Mouse (Mus musculus) hindbrain, embryonic 14.5 days (tissue): ENCODE data around the gene Meaf6. TPM values are rescaled to one million over a fixed set of nuclear protein-coding genes. Genes with fewer than 3 reads are reported as not detected.
A peak's percentile ranks its signal among the peaks of the same experiment; 100 is the strongest.

Experiments used
- ATAC-seq: fragments of 200-750 bp; cut with Nextera tagmentation; 2 replicates; pipeline ENCODE4 v1.8.0; 2017; ENCODE audit warnings: moderate number of reproducible peaks, mild to moderate bottlenecking, moderate TSS enrichment, moderate library complexity; ENCODE audit not compliant: low FRiP score
- DNase-seq: peaks from one replicate; pipeline ENCODE4 v3.0.0-alpha.2; 2015; ENCODE audit warnings: low spot score
- H3K27ac ChIP-seq: fragments of 300-500 bp; sonication (generic); 2 replicates; pipeline ENCODE4 v1.5.1; 2014; ENCODE audit warnings: mild to moderate bottlenecking, moderate library complexity
- H3K27me3 ChIP-seq: fragments of 300-500 bp; sonication (generic); 2 replicates; pipeline ENCODE4 v1.6.1; 2014; ENCODE audit warnings: mild to moderate bottlenecking, low read length, mixed read lengths; ENCODE audit not compliant: control insufficient read depth, insufficient read depth
- H3K36me3 ChIP-seq: fragments of 300-500 bp; sonication (generic); replicated peaks from 2 replicates; pipeline ENCODE4 v1.6.1; 2014; ENCODE audit not compliant: control insufficient read depth, insufficient read depth
- H3K4me1 ChIP-seq: fragments of 300-500 bp; sonication (generic); replicated peaks from 2 replicates; pipeline ENCODE4 v1.6.1; 2014; ENCODE audit warnings: antibody characterized with exemption, low read length, mixed read lengths; ENCODE audit not compliant: control insufficient read depth, insufficient read depth
- H3K4me2 ChIP-seq: fragments of 300-500 bp; sonication (generic); replicated peaks from 2 replicates; pipeline ENCODE4 v1.6.1; 2014; ENCODE audit warnings: mild to moderate bottlenecking, moderate library complexity
- H3K4me3 ChIP-seq: fragments of 300-500 bp; sonication (generic); replicated peaks from 2 replicates; pipeline ENCODE4 v1.5.1; 2014; ENCODE audit warnings: mild to moderate bottlenecking, low read length
- H3K9ac ChIP-seq: fragments of 300-500 bp; sonication (generic); 2 replicates; pipeline ENCODE4 v1.6.1; 2014
- H3K9me3 ChIP-seq: fragments of 300-500 bp; sonication (generic); 2 replicates; pipeline ENCODE4 v1.6.1; 2016; ENCODE audit warnings: low read length; ENCODE audit not compliant: control insufficient read depth
- WGBS: fragments of 180-500 bp; shearing (Covaris S2); extraction: QIAGEN DNeasy Blood & Tissue Kit; methylation state at CpG from one replicate; pipeline ENCODE4 v1.1.7; 2014; 5-methylcytosine and 5-hydroxymethylcytosine counted together
- polyA plus RNA-seq: library from polyadenylated mRNA; unstranded; fragments of >200 nt; fragmentation: Nextera tagmentation; extraction: Ambion mirVana; gene quantifications from 2 replicates; pipeline ENCODE4 v1.2.1, GENCODE M21; 2014

Gene Meaf6
- polyA plus RNA-seq, 1 experiment from 2014 or later = 165 TPM

GRCm38 (mm10) chr4:125066490-125067370 lies 18.2 kb upstream of the Meaf6 start, which contains the start of gene Snip1:
TSS of gene Snip1 (plus strand) at chr4:125066672.
- Histone ChIP-seq H3K4me3 (peak within 1 kb of the TSS; percentile 94), H3K9ac (peak within 1 kb of the TSS; percentile 84), H3K36me3 (peaks cover 30% of the 10 kb centered on the region), H3K27me3 (no peaks in the 10 kb centered on the region), H3K27ac (no peak within 1 kb of the TSS), H3K4me2 (peak within 1 kb of the TSS; percentile 73), H3K4me1 (peaks cover 15% of the 10 kb centered on the region), H3K9me3 (no peaks in the 10 kb centered on the region)
- WGBS = under 1% methylated on average over 74 of the region's 78 CpGs
- DNase-seq (peak; percentile 95), ATAC-seq (peak; percentile 92)

DNA sequence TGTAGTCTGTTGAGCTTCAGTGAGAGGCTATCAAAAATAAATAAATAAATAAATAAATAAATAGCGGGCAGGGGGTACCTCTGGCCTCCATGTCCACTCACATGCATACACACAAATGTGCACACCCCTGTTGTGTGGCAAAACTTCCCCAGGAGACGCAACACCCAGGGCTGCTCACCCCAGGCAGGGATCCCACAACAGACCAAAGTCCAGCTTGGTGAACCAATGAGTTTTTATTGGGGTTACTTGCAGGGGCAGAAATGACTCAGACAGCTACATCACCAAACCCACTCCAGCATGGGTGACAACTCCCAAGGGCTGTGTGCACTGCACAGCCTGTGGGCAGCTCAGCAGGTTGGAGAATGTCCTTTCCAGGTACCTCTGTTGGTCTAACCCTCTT lies 7.2 kb upstream of the Meaf6 start:
- H3K27me3 ChIP-seq = no peaks in the 10 kb centered on the region
- WGBS = 96% methylated on average over 2 of the region's 2 CpGs
- ATAC-seq (no peak), DNase-seq (no peak)
- H3K9ac ChIP-seq = no peak overlapping the region
- H3K36me3 ChIP-seq = peaks cover 44% of the 10 kb centered on the region
- H3K4me1 ChIP-seq = no peaks in the 10 kb centered on the region
- H3K9me3 ChIP-seq = no peaks in the 10 kb centered on the region
- H3K4me3 ChIP-seq = no peak overlapping the region
- H3K4me2 ChIP-seq = no peak overlapping the region
- no peak overlapping the region for H3K27ac ChIP-seq

GRCm38 (mm10) chr4:125078698-125079097 lies 6.2 kb upstream of the Meaf6 start:
- H3K4me2 ChIP-seq = no peak overlapping the region
- DNase-seq (no peak), ATAC-seq (no peak)
- 95% methylated on average over 2 of the region's 2 CpGs for WGBS
- H3K36me3 ChIP-seq = peaks cover 34% of the 10 kb centered on the region
- H3K27me3 ChIP-seq = no peaks in the 10 kb centered on the region
- H3K9me3 ChIP-seq = no peaks in the 10 kb centered on the region
- H3K9ac ChIP-seq = no peak overlapping the region
- no peak overlapping the region for H3K27ac ChIP-seq
- no peaks in the 10 kb centered on the region for H3K4me1 ChIP-seq
- H3K4me3 ChIP-seq = no peak overlapping the region

DNA sequence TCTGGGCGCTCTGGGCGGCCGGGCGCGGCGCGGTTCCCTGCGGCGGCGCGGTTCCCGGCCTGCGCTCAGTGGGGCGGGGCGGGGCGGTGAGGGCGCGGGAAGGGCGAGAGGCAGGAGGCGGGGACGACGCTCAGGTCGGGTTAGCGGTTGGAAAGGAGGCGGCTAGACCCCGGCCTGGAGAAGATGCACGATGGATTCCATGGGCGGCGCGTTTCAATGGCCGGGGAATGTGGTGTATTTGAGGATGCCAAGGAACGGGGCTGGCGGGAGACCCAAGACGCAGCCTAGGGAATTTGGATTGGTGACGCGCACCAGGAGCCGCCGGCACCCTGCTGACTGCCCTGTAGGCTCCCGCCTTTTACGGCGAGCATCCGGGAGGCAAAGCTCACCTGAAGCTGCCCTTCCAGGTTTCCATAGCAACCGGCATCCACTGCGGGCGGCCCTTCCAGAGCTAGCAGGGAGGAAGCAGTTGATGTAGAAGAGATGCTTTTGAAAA lies 460 bp downstream of the Meaf6 start:
- Histone ChIP-seq H3K9me3 (no peaks in the 10 kb centered on the region), H3K27me3 (no peaks in the 10 kb centered on the region), H3K36me3 (peaks cover 39% of the 10 kb centered on the region), H3K4me3 (peak overlapping the region; percentile 83), H3K4me2 (peak overlapping the region; percentile 81), H3K9ac (peak overlapping the region; percentile 89), H3K4me1 (peaks cover 10% of the 10 kb centered on the region), H3K27ac (peak overlapping the region; percentile 99)
- peak; percentile 92 for ATAC-seq
- peak; percentile 72 for DNase-seq
- 1% methylated on average over 42 of the region's 45 CpGs for WGBS

- Histone ChIP-seq H3K27ac (no peak overlapping the region), H3K9ac (no peak overlapping the region), H3K27me3 (no peaks in the 10 kb centered on the region), H3K4me3 (no peak overlapping the region), H3K4me1 (no peaks in the 10 kb centered on the region), H3K9me3 (no peaks in the 10 kb centered on the region), H3K36me3 (peaks cover 66% of the 10 kb centered on the region), H3K4me2 (no peak overlapping the region)
- ATAC-seq (no peak), DNase-seq (no peak)
- WGBS = 92% methylated on average over 5 of the region's 5 CpGs
These were observed 8.1 kb downstream of the Meaf6 start for GRCm38 (mm10) chr4:125093031-125093430.

- H3K9ac ChIP-seq = no peak overlapping the region
- H3K4me2 ChIP-seq = no peak overlapping the region
- ATAC-seq (no peak), DNase-seq (no peak)
- 97% methylated on average over 5 of the region's 5 CpGs for WGBS
- no peaks in the 10 kb centered on the region for H3K9me3 ChIP-seq
- no peaks in the 10 kb centered on the region; the same call in 1 of the 2 replicates for H3K4me1 ChIP-seq
- H3K36me3 ChIP-seq = peaks cover 36% of the 10 kb centered on the region
- H3K27ac ChIP-seq = no peak overlapping the region
- H3K4me3 ChIP-seq = no peak overlapping the region
- H3K27me3 ChIP-seq = no peaks in the 10 kb centered on the region
These were observed 11.1 kb downstream of the Meaf6 start for GRCm38 (mm10) chr4:125096066-125096465.

DNA sequence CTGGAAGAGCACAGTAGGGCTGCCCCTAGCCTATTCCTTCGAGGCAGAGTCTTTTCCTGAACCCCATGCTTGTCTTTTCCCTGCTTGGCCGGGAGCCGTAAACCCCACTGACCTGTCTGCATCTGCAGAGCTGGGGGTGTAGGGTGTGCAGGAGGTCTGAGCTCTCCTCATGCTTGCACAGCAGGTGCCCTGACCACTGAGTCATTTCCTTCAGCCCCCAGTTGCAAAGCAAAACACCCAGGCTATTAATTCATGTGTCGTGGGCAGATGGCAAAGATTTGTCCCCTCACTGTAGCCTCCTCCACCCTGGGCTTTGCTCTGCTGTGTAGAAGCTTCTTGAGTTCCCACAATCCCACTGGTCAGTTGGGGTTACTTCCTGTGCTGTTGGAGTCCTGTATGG lies 12.5 kb downstream of the Meaf6 start:
- Histone ChIP-seq H3K9ac (no peak overlapping the region), H3K4me2 (no peak overlapping the region), H3K4me3 (no peak overlapping the region), H3K27ac (no peak overlapping the region), H3K4me1 (no peaks in the 10 kb centered on the region; the same call in 1 of the 2 replicates), H3K36me3 (peaks cover 27% of the 10 kb centered on the region), H3K9me3 (no peaks in the 10 kb centered on the region), H3K27me3 (no peaks in the 10 kb centered on the region)
- 86% methylated on average over 4 of the region's 4 CpGs for WGBS
- no peak for ATAC-seq
- no peak for DNase-seq

DNA sequence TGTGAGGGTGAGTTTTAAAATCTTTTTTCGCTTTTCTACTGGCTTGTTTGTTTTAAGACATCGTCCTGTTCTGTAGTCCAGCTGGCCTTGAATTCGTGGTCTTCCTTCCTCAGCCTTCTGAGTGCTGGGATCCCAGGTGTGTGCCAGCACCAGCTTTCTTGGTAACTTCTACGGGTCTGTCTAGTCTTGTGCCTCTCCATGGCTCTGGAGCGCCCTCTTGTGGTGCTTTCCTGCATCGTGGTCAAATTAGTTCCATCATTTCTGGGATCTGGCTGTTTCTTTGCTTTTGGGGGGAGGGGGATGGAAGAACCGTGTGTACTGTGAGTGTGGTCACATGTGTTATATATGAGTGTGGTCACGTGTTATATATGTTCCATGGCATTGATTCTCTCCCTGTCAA lies 14.5 kb downstream of the Meaf6 start:
- Histone ChIP-seq H3K27ac (no peak overlapping the region), H3K36me3 (peaks cover 30% of the 10 kb centered on the region), H3K27me3 (no peaks in the 10 kb centered on the region), H3K9ac (no peak overlapping the region), H3K9me3 (no peaks in the 10 kb centered on the region), H3K4me1 (no peaks in the 10 kb centered on the region; the same call in 1 of the 2 replicates), H3K4me3 (no peak overlapping the region), H3K4me2 (no peak overlapping the region)
- 12% methylated on average over 8 of the region's 8 CpGs for WGBS
- ATAC-seq = peak; percentile 37; the same call in 1 of the 2 replicates
- DNase-seq = peak; percentile 88

DNA sequence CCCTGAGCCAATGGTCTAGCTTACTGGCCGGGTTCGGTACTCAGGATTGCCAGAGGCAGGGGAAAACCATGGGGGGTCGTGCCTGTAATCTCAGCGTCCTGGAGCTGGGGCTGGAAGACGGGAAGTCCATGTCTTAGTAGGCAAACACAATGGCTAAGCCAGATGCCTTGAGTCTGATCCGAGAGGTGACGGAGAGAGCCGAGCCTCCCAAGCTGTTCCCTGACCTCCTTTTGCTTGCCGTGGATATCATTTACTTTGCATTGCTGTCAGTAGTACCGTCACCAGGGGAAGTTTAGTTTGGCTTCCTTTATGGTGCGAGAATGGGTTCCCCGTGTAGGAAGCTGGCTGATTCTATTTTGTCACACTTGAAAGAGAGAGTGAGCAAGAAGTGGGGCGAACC lies 16.4 kb downstream of the Meaf6 start:
- ATAC-seq (no peak), DNase-seq (no peak)
- Histone ChIP-seq H3K4me1 (no peaks in the 10 kb centered on the region; the same call in 1 of the 2 replicates), H3K9ac (no peak overlapping the region), H3K9me3 (no peaks in the 10 kb centered on the region), H3K36me3 (peaks cover 42% of the 10 kb centered on the region), H3K4me3 (no peak overlapping the region), H3K4me2 (no peak overlapping the region), H3K27ac (no peak overlapping the region), H3K27me3 (no peaks in the 10 kb centered on the region)
- WGBS = 77% methylated on average over 13 of the region's 13 CpGs
